Mouse (Mus musculus) lung, embryonic 15.5 days (tissue): ENCODE measurements at regions not wholly inside any gene's neighbourhood (a gene's known extent, or its start where the extent isn't known, plus 50 kb on each side); places are given as distances from the start of the nearest gene placed in this dataset. TPM values are rescaled to one million over a fixed set of nuclear protein-coding genes. Genes with fewer than 3 reads are reported as not detected.

Source experiments
- ATAC-seq: fragments of 200-750 bp; cut with Nextera tagmentation; 2 replicates; pipeline ENCODE4 v1.8.0; 2017; ENCODE audit warnings: moderate number of reproducible peaks, borderline replicate concordance; ENCODE audit not compliant: low FRiP score, low TSS enrichment; ENCODE audit errors: extremely low read depth
- H3K27ac ChIP-seq: fragments of 300-500 bp; sonication (generic); 2 replicates; pipeline ENCODE4 v1.5.1; 2015; ENCODE audit warnings: moderate library complexity, mild to moderate bottlenecking, inconsistent platforms
- H3K27me3 ChIP-seq: fragments of 300-500 bp; sonication (generic); 2 replicates; pipeline ENCODE4 v1.6.1; 2015; ENCODE audit warnings: inconsistent platforms
- H3K36me3 ChIP-seq: fragments of 300-500 bp; sonication (generic); 2 replicates; pipeline ENCODE4 v1.6.1; 2015; ENCODE audit warnings: inconsistent platforms
- H3K4me1 ChIP-seq: fragments of 300-500 bp; sonication (generic); 2 replicates; pipeline ENCODE4 v1.6.1; 2015; ENCODE audit warnings: inconsistent platforms
- H3K4me2 ChIP-seq: fragments of 300-500 bp; sonication (generic); 2 replicates; pipeline ENCODE4 v1.6.1; 2015; ENCODE audit warnings: inconsistent platforms, mild to moderate bottlenecking, moderate library complexity
- H3K4me3 ChIP-seq: fragments of 300-500 bp; sonication (generic); 2 replicates; pipeline ENCODE4 v1.5.1; 2015; ENCODE audit warnings: mild to moderate bottlenecking, inconsistent platforms
- H3K9ac ChIP-seq: fragments of 300-500 bp; sonication (generic); 2 replicates; pipeline ENCODE4 v1.6.1; 2015; ENCODE audit warnings: inconsistent platforms
- H3K9me3 ChIP-seq: fragments of 300-500 bp; sonication (generic); 2 replicates; pipeline ENCODE4 v1.6.1; 2016; ENCODE audit warnings: inconsistent platforms
- WGBS: fragments of 180-500 bp; shearing (Covaris S2); methylation state at CpG from one replicate; pipeline ENCODE4 v1.1.7; 2015; 5-methylcytosine and 5-hydroxymethylcytosine counted together
- microRNA counts: library from miRNA; unstranded; fragments of <30 nt; microRNA quantifications from one replicate; lab custom pipeline; 2016
- microRNA-seq: library from miRNA; unstranded; fragments of <30 nt; microRNA quantifications from one replicate; pipeline ENCODE4, GENCODE M21; 2016

DNA sequence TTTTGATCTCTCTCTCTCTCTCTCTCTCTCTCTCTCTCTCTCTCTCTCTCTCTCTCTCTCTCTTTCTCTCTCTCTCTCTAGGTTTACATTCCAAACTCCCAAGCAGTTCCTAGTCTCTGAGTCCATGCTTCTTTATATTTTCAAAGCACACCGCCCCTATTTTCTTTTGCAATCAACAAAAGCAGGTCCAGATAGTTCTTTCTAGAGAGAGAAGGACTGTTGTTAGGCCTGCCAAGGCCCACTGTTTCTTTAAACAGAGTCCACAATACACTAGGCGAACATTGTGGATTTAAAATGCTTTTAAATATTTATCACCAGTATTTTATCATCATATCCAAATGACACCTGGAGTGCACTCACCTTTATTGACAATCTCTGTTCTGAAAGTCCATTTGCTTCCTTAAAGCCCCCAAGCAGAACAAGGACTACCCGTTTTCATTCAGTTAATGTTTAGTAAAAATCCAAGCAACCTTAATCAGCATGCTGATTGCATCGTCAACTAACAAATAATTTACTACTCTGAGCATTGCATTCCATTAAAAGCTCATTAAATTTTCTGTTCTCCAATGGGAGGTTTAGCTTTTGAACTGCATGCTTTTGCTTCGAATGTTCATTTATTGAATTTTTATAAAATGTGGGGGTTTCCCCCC lies 157.7 kb upstream of the Tmem161b start:
- ATAC-seq = no peak
- no peak overlapping the region for H3K9ac ChIP-seq
- H3K4me1 ChIP-seq = no peaks in the 10 kb centered on the region
- WGBS = 52% methylated on average over 5 of the region's 5 CpGs
- H3K27ac ChIP-seq = no peak overlapping the region
- H3K27me3 ChIP-seq = no peaks in the 10 kb centered on the region
- no peaks in the 10 kb centered on the region for H3K36me3 ChIP-seq
- no peak overlapping the region for H3K4me2 ChIP-seq
- H3K9me3 ChIP-seq = no peaks in the 10 kb centered on the region
- no peak overlapping the region for H3K4me3 ChIP-seq

- WGBS = 49% methylated on average over 8 of the region's 8 CpGs
Observed at GRCm38 (mm10) chr13:84065256-84065898, 156.7 kb upstream of the Tmem161b start.

GRCm38 (mm10) chr13:84066211-84066959 lies 155.7 kb upstream of the Tmem161b start:
- Histone ChIP-seq H3K9ac (no peak overlapping the region), H3K36me3 (no peaks in the 10 kb centered on the region), H3K27ac (no peak overlapping the region), H3K4me2 (no peak overlapping the region), H3K4me3 (no peak overlapping the region), H3K27me3 (no peaks in the 10 kb centered on the region), H3K4me1 (no peaks in the 10 kb centered on the region), H3K9me3 (no peaks in the 10 kb centered on the region)
- no peak for ATAC-seq
- 50% methylated on average over 15 of the region's 15 CpGs for WGBS

More at GRCm38 (mm10) chr13:84065256-84065898, 156.7 kb upstream of the Tmem161b start:
- H3K27ac ChIP-seq = no peak overlapping the region
- ATAC-seq = no peak
- no peaks in the 10 kb centered on the region for H3K4me1 ChIP-seq
- H3K27me3 ChIP-seq = no peaks in the 10 kb centered on the region
- no peaks in the 10 kb centered on the region for H3K36me3 ChIP-seq
- no peaks in the 10 kb centered on the region for H3K9me3 ChIP-seq
- H3K4me3 ChIP-seq = no peak overlapping the region
- H3K4me2 ChIP-seq = no peak overlapping the region
- no peak overlapping the region for H3K9ac ChIP-seq

DNA sequence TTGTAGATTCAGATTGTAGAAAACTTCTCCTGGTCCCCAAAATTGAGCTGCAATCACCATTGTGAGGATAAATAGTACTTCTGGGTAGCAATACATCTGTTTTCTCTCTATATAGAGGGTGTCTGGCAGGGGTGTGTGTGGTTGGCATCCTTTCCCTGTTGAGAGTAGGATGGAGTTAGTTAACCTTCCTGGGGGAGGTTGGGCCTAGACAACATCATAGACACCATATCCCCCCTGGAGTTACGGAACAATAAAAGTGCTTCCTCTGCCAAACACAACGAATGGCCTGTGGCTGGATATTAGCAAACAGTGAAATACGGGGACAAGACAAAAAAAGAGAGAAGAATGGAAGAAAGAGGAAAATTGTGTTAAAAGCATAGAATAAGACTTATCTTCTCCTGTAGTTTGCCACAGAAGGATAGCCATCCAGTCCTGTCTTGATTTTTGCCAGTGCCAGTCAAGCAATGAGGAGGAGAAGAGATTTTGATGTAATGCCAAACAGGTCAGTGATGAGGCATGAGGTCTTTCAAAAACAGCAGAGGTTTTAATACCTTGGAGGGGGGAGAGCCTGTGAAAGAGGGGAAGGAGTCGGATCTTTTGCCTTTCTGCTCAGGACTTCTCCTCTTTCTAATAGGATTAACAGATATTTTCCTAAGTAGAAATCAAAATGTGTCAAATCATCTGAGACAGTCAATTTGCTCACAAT lies 155.0 kb upstream of the Tmem161b start:
- no peak overlapping the region for H3K4me3 ChIP-seq
- H3K4me1 ChIP-seq = no peaks in the 10 kb centered on the region
- no peaks in the 10 kb centered on the region for H3K36me3 ChIP-seq
- no peak overlapping the region for H3K4me2 ChIP-seq
- H3K9me3 ChIP-seq = no peaks in the 10 kb centered on the region
- H3K27ac ChIP-seq = no peak overlapping the region
- no peaks in the 10 kb centered on the region for H3K27me3 ChIP-seq
- ATAC-seq = no peak
- H3K9ac ChIP-seq = no peak overlapping the region
- 52% methylated on average over 4 of the region's 4 CpGs for WGBS

DNA sequence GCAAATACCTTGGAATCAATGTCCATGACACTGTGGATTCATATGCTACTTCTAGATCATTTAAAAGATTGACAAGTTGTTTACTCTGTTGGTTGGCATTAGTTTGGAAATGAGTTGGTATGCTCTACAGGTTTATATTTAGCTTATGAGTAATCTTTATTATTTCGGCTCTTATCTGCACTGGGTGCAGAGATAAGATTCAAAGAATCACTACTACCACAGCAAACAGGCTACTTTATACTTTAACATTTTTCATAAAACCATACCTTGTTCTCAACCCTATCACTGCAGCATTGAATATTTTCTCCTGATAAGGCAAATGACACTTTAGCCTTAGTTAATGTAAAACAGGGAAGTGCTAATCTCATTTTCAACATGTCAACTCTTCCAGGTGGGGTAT lies 153.7 kb upstream of the Tmem161b start:
- 43% methylated on average over 1 of the region's 1 CpGs for WGBS
- no peaks in the 10 kb centered on the region for H3K36me3 ChIP-seq
- no peak overlapping the region for H3K9ac ChIP-seq
- no peaks in the 10 kb centered on the region for H3K4me1 ChIP-seq
- H3K9me3 ChIP-seq = no peaks in the 10 kb centered on the region
- no peak for ATAC-seq
- no peak overlapping the region for H3K4me2 ChIP-seq
- no peak overlapping the region for H3K27ac ChIP-seq
- H3K27me3 ChIP-seq = no peaks in the 10 kb centered on the region
- no peak overlapping the region for H3K4me3 ChIP-seq

MicroRNAs in the stretch of these regions (microRNA counts, 519-probe panel; counts per million panel counts)
- microRNA mmu-miR-9 (lab: Ali Mortazavi, UCI) = 537 counts per million, percentile 0 among the panel's probes with 10 or more counts

Small RNA genes lying in the stretch of these regions (microRNA-seq; reads per million reads assigned to microRNA genes)
- not detected for gene Mir9-2
